Mouse (Mus musculus) cerebellum, adult 9-10 months (tissue): Measurements from ENCODE around the gene Cdc25b.

Experiments used
- DNase-seq: peaks from one replicate; pipeline ENCODE4 v3.0.0; 2022

Gene Cdc25b

GRCm38 (mm10) chr2:131186771-131187601 lies at the start of gene Cdc25b, which contains the start of gene Spef1:
Gene Cdc25b (plus strand): TSS chr2:131186949.
Gene Spef1 (minus strand): TSS chr2:131187282.
- DNase-seq, result peak; percentile 87

- no peak for DNase-seq
Observed at GRCm38 (mm10) chr2:131138296-131138695, 48.5 kb upstream of the Cdc25b start.

- DNase-seq, result no peak
Observed at GRCm38 (mm10) chr2:131138760-131139159, 48.0 kb upstream of the Cdc25b start.

- DNase-seq, result no peak
Observed at GRCm38 (mm10) chr2:131139287-131139686, 47.5 kb upstream of the Cdc25b start.

- no peak for DNase-seq
Observed at GRCm38 (mm10) chr2:131139886-131140532, 46.7 kb upstream of the Cdc25b start.

- no peak for DNase-seq
Observed at GRCm38 (mm10) chr2:131140533-131140905, 46.2 kb upstream of the Cdc25b start.

GRCm38 (mm10) chr2:131141336-131141986 lies 45.3 kb upstream of the Cdc25b start:
- no peak for DNase-seq

GRCm38 (mm10) chr2:131142592-131142991 lies 44.2 kb upstream of the Cdc25b start:
- DNase-seq, result no peak

GRCm38 (mm10) chr2:131143007-131143780 lies 43.6 kb upstream of the Cdc25b start:
- no peak for DNase-seq

GRCm38 (mm10) chr2:131145121-131145520 lies 41.6 kb upstream of the Cdc25b start:
- DNase-seq, result no peak

- no peak for DNase-seq
Observed at GRCm38 (mm10) chr2:131145536-131145935, 41.2 kb upstream of the Cdc25b start.

- no peak for DNase-seq
Observed at GRCm38 (mm10) chr2:131146193-131147042, 40.3 kb upstream of the Cdc25b start.

- no peak for DNase-seq
Observed at GRCm38 (mm10) chr2:131147043-131147365, 39.7 kb upstream of the Cdc25b start.

- no peak for DNase-seq
Observed at GRCm38 (mm10) chr2:131148353-131149253, 38.1 kb upstream of the Cdc25b start.

GRCm38 (mm10) chr2:131149254-131149578 lies 37.5 kb upstream of the Cdc25b start:
- no peak for DNase-seq

- no peak for DNase-seq
Observed at GRCm38 (mm10) chr2:131152166-131152730, 34.5 kb upstream of the Cdc25b start.

GRCm38 (mm10) chr2:131154036-131154435 lies 32.7 kb upstream of the Cdc25b start:
- DNase-seq, result no peak

- no peak for DNase-seq
Observed at GRCm38 (mm10) chr2:131156987-131157386, 29.8 kb upstream of the Cdc25b start.

- DNase-seq, result no peak
Observed at GRCm38 (mm10) chr2:131159491-131159910, 27.2 kb upstream of the Cdc25b start.

- peak; percentile 97 for DNase-seq
Observed at GRCm38 (mm10) chr2:131159938-131160581, 26.7 kb upstream of the Cdc25b start, which contains the start of gene 1700037H04Rik. Gene 1700037H04Rik (minus strand): TSS chr2:131160081.
